Mouse (Mus musculus) brain, embryonic 14.5 days (tissue): ENCODE measurements around the gene Gm13212.
"Not testable (repeated sequence)": the region's sequence is repeated elsewhere in the genome, so short reads cannot be mapped to it uniquely, and the experiment has no call there.

Experiments
- CTCF ChIP-seq: fragments of 200-500 bp; IDR thresholded peaks from 2 replicates; pipeline ENCODE4 v1.5.1; 2012; ENCODE audit warnings: inconsistent platforms, mild to moderate bottlenecking, moderate library complexity, borderline replicate concordance; ENCODE audit not compliant: insufficient read depth, insufficient read length; ENCODE audit errors: extremely low read depth
- POLR2A ChIP-seq: fragments of 200-500 bp; IDR thresholded peaks from 2 replicates; pipeline ENCODE4 v1.6.1; 2012; ENCODE audit warnings: mild to moderate bottlenecking, inconsistent platforms, borderline replicate concordance; ENCODE audit not compliant: poor library complexity, insufficient read depth, insufficient read length, severe bottlenecking; ENCODE audit errors: extremely low read depth

DNA sequence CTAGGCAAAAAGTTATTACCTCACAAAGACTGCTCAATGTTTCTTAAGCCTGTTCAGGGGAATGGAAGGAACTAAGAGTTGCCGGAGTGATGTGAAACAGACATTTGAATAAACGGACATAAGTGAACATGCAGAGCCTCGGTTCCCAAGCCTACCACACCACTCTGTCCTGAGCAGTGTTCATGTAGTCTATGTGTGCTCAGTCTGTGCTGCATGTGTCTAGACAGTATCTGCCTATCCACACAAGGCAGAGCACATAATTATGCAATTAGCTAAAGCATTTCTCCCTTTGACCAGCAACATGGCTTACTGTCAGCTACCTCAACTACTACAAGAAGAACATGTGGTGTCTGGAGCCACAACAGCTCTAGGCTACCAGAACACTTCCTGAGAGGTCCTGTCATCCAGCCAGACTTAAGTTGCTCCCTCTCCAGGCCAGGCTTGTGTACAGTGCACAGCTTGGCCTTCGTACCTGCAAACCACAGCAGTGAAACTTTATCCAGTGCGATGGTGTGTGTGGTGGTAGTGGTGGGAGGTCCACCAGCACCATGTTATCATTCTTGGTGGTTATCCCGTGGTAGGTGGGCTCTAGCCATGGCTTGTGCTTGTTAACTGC, 39.1 kb upstream of the Gm13212 start:
- TF ChIP-seq POLR2A, CTCF: not testable (repeated sequence)
